Mouse (Mus musculus): ENCODE measurements around the gene Stx6.
A peak's percentile ranks its signal among the peaks of the same experiment; 100 is the strongest.

Stx6 gene

GRCm38 (mm10) chr1:155205822-155206660, 47.5 kb downstream of the Stx6 start:
- DNase-seq (ENCODE audit: low read depth, low spot score): no peak

- DNase-seq (ENCODE audit: low read depth, low spot score): no peak
These were observed 49.3 kb downstream of the Stx6 start for GRCm38 (mm10) chr1:155207859-155208258.

GRCm38 (mm10) chr1:155210011-155210763, 51.7 kb downstream of the Stx6 start:
- no peak for DNase-seq (ENCODE audit: low read depth, low spot score)

GRCm38 (mm10) chr1:155211017-155211416, 52.5 kb downstream of the Stx6 start:
- DNase-seq (ENCODE audit: low read depth, low spot score): no peak

- no peak for DNase-seq (ENCODE audit: low read depth, low spot score)
These were observed 53.6 kb downstream of the Stx6 start for GRCm38 (mm10) chr1:155212081-155212480.

- DNase-seq (ENCODE audit: low read depth, low spot score): no peak
These were observed 54.0 kb downstream of the Stx6 start for GRCm38 (mm10) chr1:155212493-155212892.

GRCm38 (mm10) chr1:155212936-155213774, 54.6 kb downstream of the Stx6 start:
- DNase-seq (ENCODE audit: low read depth, low spot score): no peak

GRCm38 (mm10) chr1:155213912-155214311, 55.4 kb downstream of the Stx6 start:
- DNase-seq (ENCODE audit: low read depth, low spot score): no peak

- DNase-seq (ENCODE audit: low read depth, low spot score): no peak
These were observed 56.7 kb downstream of the Stx6 start for GRCm38 (mm10) chr1:155215066-155215764.

GRCm38 (mm10) chr1:155216313-155216712, 57.8 kb downstream of the Stx6 start:
- DNase-seq (ENCODE audit: low read depth, low spot score): no peak

- no peak for DNase-seq (ENCODE audit: low read depth, low spot score)
These were observed 58.3 kb downstream of the Stx6 start for GRCm38 (mm10) chr1:155216844-155217243.

- peak; percentile 54 for DNase-seq (ENCODE audit: low read depth, low spot score)
These were observed 59.5 kb downstream of the Stx6 start for GRCm38 (mm10) chr1:155217865-155218541.

- no peak for DNase-seq (ENCODE audit: low read depth, low spot score)
These were observed 60.4 kb downstream of the Stx6 start for GRCm38 (mm10) chr1:155218924-155219323.

- DNase-seq (ENCODE audit: low read depth, low spot score): no peak
These were observed 63.7 kb downstream of the Stx6 start for GRCm38 (mm10) chr1:155222101-155222669.

- no peak for DNase-seq (ENCODE audit: low read depth, low spot score)
These were observed 64.5 kb downstream of the Stx6 start for GRCm38 (mm10) chr1:155223036-155223435.

GRCm38 (mm10) chr1:155223849-155224554, 65.5 kb downstream of the Stx6 start:
- DNase-seq (ENCODE audit: low read depth, low spot score): peak; percentile 94

GRCm38 (mm10) chr1:155229464-155230411, 71.2 kb downstream of the Stx6 start:
- DNase-seq (ENCODE audit: low read depth, low spot score): no peak

- no peak for DNase-seq (ENCODE audit: low read depth, low spot score)
These were observed 73.9 kb downstream of the Stx6 start for GRCm38 (mm10) chr1:155232385-155232784.

GRCm38 (mm10) chr1:155232786-155233185, 74.3 kb downstream of the Stx6 start:
- no peak for DNase-seq (ENCODE audit: low read depth, low spot score)

All from ES-CJ7 (cell line).